Mouse (Mus musculus) central nervous system, embryonic 11.5 days (tissue): ENCODE measurements around the gene Lmod2. TPM values are rescaled to one million over a fixed set of nuclear protein-coding genes. Genes with fewer than 3 reads are reported as not detected.

Experiments used
- polyA plus RNA-seq: library from polyadenylated mRNA; depleted of rRNA; stranded (reverse); fragments of >200 nt; gene quantifications from 2 replicates; pipeline ENCODE4 v1.2.3, GENCODE M21; 2012; rRNA removed

The Lmod2 gene
- polyA plus RNA-seq: 0.72 and 1.6 TPM in 2 replicates

GRCm38 (mm10) chr6:24597500-24597899, at the start of gene Lmod2:
Gene Lmod2 (plus strand): TSS chr6:24597762.

Other genes with a start within 250 kb of the Lmod2 start
- 0.29 and 0.42 TPM in 2 replicates for gene Iqub, start 82.7 kb upstream of the Lmod2 start, polyA plus RNA-seq
- gene Ndufa5, start 69.7 kb upstream of the Lmod2 start, polyA plus RNA-seq: 42.7 and 122 TPM in 2 replicates
- gene Asb15, start 69.6 kb upstream of the Lmod2 start, polyA plus RNA-seq: 0.01 TPM in 1 of 2 replicates, not detected in the other
- 31.4 and 72.5 TPM in 2 replicates for gene Wasl, start 67.2 kb downstream of the Lmod2 start, polyA plus RNA-seq
- gene Hyal6, start 135.5 kb downstream of the Lmod2 start, polyA plus RNA-seq: not detected in 2 replicates
- not detected in 2 replicates for gene Hyal4, start 150.6 kb downstream of the Lmod2 start, polyA plus RNA-seq
- not detected in 2 replicates for gene Spam1, start 193.4 kb downstream of the Lmod2 start, polyA plus RNA-seq